Mouse (Mus musculus) layer of hippocampus, postnatal 14 days (tissue): ENCODE data around the gene Rasgrp2. TPM values are rescaled to one million over a fixed set of nuclear protein-coding genes. Genes with fewer than 3 reads are reported as not detected.

Experiments
- DNase-seq, 2 experiments: peaks; one replicate each; pipeline ENCODE4 v3.0.0; 2021 to 2022; ENCODE audit warnings: low spot score in 2 of 2, mixed read lengths in 1 of 2
- total RNA-seq, 2 experiments: library from RNA; stranded (reverse); gene quantifications; 2 replicates each; pipeline ENCODE4 v1.2.3; 2021

Gene Rasgrp2
- total RNA-seq, 2 experiments from 2014 or later, result 40.2 to 44.9 TPM

DNA sequence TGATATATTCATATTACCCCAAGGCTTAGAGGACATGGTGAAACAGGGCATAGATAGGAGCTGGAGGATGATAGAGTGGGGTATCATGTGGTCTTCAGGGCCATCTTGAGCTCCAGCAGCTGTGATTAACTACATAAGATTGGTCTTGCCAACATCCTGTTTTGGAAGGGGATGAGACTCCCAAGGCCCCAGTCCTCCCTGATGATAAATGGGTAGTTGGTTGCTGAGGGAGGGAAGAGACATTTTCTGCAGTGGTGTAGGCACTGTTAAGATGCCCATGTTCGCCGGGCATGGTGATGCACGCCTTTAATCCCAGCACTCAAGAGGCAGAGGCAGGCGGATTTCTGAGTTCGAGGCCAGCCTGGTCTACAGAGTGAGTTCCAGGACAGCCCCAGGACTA lies 17.9 kb upstream of the Rasgrp2 start:
- DNase-seq, result no peak

DNA sequence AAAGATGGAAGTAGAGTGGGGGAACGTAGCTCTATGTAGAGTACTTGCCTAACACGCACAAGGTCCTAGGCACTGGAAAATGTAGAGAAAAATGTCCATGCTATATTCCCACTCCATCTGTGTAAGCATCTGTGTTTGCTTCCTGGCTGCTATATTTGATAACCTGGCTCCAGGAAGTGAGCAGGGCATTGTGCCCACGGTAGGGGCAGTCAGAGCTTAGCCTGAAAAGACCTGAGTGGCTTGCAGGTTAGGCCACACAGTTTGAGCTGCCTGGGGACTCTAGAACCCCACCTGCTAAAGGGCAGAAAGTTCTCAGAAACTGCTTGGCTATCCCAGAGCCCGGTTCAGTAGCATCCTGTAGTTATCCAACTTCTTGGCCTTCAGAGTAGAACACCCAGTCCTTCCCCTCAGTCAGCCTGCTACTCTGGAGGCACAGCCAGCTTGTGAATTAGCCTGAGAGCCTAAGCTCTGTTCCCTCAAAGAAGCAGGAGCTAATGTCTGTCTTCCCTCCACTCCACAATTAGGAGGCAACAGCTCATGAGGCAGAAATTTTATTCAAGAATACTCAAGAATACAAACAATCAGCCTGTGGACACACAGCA lies 16.7 kb upstream of the Rasgrp2 start:
- DNase-seq, result no peak

DNA sequence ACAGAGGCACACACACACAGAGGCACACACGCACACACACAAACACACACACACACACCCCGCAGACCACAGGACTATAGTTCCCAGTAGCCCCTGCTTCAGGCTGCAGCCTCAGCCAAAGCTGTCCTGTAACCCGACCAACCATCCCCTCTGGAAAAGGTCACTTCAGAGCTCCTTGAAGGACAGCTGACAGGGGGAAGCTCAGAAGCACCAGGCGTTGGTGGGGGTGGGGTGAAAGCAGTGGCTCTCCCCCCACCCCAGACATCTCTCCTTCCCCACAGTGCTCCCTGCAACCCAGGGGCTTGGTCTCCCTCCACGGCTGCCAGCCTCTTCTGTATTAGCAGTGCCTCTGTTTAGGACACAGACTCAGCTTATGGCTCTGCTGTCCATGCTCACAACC lies 15.7 kb upstream of the Rasgrp2 start:
- no peak for DNase-seq

DNA sequence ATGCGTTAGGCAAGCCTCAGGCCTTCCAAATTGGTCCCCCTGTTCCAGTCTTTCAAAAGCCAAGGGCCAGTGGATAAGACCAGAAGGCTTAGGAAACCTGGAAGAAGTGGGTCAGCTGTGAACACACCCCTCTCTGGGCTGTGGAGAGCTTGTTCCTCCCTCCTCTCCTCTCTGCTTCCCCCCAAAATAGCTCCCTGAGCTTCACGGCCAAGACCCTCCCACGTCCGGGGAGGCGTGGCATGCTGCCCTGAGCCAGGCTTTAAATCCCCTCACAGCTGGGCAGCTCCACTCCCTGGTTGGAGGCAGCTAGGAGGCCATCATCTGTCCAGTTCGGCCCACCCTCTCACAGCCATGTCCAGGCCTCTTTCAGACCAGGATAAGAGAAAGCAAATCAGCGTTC lies 15.0 kb upstream of the Rasgrp2 start, which contains the start of gene Pygm:
Pygm (plus strand) TSS at position 272 of the 400 bp plus-strand sequence.
- DNase-seq, result no peak

DNA sequence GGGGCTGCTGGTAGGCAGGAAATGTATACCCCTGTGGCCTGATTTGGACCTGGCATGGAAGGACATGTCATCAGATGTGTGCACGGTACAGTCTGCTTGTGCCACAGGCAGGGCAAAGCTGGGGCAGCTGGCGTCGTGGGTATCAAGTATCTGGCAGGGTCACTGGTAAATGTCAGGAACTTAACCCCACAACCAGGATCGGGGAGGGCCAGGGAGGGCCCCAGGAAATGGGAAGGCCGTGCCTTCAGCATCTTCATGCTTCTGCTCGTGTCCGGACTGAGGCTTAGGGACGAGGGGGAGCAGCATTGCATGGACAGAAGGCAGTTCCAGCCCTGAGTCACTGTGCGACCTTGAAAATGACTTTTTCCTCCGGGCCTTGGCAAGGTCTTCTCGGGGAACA lies 14.2 kb upstream of the Rasgrp2 start:
- no peak for DNase-seq

DNA sequence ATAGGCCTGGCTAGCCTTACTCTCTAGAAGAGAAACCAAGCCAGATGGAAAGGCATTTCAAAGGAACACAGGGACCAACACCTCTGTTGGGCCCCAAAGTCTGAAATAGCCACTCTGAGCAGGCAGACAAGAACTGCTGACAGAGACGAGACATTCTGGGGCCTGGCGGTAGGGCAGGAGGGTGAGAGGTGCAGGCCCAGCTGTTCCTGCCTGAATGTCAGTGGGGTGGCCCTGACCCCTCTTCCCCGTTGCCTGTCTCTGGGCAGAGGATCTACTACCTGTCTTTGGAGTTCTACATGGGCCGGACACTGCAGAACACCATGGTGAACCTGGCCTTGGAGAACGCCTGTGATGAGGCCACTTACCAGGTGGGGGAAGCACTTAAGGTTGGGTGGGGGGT lies 13.7 kb upstream of the Rasgrp2 start:
- no peak for DNase-seq

DNA sequence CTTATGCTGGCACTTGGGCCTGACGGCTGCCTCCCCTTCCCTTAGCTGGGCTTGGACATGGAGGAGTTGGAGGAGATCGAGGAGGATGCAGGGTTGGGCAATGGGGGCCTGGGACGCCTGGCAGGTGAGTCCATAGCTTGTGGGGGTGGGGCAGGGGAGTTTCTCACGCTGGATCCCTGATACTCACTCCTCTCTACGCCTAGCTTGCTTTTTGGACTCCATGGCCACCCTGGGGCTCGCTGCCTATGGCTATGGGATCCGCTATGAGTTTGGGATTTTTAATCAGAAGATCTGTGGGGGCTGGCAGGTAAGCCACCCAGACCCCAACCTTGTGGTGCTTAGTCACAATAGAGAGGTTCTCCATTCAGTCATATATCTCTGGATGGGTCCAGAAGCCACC lies 13.3 kb upstream of the Rasgrp2 start:
- DNase-seq, result no peak

DNA sequence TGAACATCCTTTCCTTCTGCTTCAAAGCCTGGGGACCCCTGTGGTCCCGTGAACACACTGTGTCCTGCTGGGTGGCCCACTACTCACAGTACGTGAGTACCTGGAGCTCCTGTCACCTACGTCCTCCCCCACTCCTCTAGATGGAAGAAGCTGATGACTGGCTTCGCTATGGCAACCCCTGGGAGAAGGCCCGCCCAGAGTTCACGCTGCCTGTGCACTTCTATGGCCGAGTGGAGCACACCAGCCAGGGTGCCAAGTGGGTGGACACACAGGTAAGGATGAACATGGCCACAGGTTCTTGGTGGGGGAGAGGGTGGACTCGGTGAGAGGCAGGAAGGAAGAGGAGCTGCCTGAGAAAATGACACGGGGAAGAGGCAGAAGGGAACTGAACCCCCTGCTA lies 12.9 kb upstream of the Rasgrp2 start:
- DNase-seq, result no peak

DNA sequence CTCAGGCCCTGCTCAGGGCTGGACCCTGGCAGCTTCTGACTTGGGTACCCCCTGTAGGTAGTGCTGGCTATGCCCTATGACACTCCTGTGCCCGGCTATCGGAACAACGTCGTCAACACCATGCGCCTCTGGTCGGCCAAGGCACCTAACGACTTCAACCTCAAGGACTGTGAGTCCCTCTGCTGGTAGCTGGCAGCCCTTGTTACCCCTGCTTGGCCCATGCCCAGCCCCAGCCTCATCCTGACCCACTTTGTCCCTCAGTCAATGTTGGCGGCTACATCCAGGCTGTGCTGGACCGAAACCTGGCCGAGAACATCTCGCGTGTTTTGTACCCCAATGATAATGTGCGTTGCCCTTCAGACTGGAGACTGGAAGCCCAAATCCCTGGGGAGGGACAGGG lies 11.1 kb upstream of the Rasgrp2 start:
- no peak for DNase-seq

DNA sequence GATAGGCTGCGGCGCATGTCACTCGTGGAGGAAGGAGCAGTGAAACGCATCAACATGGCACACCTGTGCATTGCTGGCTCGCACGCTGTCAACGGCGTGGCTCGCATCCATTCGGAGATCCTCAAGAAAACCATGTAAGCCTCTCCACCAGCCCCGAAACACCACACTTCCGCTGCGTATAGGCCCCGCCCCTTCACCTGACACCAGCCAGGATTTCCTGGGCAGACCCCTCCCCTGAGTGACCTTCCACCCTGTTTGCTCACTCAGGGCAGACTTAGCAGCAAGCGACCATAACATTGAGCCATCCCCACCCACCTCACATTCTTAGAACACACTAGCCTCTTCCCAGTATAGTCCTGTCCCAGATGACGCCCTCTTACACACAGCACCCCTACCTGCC lies 9.3 kb upstream of the Rasgrp2 start:
- no peak for DNase-seq

DNA sequence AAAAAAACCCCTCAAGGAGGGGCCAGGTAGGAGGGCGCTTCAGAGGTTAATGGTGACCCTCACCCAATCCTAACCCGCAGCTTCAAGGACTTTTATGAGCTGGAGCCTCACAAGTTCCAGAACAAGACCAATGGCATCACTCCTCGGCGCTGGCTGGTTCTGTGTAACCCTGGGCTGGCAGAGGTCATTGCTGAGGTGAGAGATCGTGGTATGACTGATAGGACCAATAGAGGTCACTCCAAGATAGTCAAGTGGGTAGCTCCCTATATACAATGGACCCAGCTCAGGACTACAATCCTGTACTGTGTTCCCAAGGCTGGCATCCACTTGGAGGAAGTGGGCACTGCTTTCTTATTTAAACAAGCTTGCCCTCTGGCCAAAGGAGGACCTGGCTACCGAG lies 8.9 kb upstream of the Rasgrp2 start:
- DNase-seq, result no peak

DNA sequence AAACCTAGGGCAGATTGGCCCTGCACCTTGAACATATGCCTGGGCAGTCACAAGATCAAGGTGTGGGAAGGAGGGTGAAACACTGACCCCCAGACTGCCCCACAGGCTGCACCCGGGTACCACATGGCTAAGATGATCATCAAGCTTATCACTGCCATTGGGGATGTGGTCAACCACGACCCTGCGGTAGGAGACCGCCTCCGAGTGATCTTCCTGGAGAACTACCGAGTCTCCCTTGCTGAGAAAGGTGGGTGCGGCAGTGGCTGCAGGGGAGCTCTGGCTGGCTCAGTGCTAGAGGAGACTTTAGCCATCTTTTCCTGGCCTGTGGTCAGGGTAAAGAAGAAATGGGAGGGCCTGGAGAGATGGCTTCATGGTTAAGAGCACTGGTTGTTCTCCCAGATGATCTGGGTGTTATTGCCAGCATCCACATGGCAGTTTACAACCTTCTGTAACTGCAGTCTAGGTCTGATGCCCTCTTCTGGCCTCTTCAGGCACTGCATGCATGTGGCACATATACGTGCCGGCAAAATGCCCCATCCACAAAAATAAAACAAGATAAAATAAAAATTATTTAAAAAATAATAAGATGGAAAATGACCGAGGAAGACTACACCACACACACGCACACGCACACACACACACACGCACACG lies 6.3 kb upstream of the Rasgrp2 start:
- DNase-seq, result no peak

DNA sequence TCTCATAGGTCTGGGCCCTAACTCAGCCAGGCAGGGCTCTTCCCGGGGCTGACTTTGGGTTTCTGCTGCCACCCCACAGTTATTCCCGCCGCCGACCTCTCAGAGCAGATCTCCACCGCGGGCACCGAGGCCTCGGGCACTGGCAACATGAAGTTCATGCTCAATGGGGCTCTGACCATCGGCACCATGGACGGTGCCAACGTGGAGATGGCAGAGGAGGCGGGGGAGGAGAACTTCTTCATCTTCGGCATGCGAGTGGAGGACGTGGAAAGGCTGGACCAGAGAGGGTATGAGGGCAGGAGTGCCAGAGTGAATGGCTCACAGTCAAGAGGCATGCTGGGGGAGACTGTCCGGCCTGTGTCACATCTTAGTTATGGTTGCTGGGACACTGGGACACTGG lies 5.5 kb upstream of the Rasgrp2 start:
- DNase-seq, result no peak

DNA sequence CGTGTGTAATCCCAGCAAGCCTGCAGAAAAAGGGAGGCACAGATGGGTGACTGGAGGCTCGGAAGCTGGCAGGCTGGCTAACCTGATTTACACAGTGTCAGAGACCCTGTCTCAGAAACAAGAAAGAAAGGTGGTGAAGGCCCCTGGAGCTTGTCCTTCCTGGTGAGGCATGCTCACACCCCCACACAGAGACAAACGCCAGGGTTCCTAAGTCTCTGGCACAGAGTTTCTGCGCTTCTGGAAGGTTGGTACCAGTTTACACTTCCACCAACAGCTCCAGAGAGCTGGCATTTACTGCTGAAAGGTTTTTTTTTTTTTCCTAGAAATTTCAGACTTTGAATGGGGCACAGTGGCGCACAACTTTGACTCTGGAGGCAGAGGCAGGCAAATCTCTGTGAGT lies 2.9 kb upstream of the Rasgrp2 start:
- DNase-seq, result no peak

DNA sequence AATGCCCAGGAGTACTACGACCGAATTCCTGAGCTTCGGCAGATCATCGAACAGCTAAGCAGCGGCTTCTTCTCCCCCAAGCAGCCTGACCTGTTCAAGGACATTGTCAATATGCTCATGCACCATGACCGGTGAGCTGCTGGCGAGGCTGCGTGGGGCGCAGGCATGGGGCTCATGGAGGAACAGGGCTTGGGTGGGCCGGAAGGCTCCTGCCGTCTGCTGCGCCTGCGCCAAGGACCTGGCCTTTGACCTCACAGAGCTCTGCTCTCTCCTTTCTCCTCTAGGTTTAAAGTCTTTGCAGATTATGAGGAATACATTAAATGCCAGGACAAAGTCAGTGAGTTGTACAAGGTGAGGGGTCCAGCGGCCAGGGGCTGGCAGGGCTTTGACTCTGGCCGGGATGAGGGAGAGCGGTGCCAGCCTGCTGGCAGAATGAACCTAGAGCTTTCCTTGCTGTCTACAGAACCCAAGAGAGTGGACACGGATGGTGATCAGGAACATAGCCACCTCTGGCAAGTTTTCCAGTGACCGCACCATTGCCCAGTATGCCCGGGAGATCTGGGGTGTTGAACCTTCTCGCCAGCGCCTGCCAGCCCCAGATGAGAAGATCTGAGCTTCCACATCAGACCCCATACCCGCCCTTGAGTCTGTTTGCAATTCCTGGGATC lies 1.4 kb upstream of the Rasgrp2 start:
- DNase-seq, result no peak

DNA sequence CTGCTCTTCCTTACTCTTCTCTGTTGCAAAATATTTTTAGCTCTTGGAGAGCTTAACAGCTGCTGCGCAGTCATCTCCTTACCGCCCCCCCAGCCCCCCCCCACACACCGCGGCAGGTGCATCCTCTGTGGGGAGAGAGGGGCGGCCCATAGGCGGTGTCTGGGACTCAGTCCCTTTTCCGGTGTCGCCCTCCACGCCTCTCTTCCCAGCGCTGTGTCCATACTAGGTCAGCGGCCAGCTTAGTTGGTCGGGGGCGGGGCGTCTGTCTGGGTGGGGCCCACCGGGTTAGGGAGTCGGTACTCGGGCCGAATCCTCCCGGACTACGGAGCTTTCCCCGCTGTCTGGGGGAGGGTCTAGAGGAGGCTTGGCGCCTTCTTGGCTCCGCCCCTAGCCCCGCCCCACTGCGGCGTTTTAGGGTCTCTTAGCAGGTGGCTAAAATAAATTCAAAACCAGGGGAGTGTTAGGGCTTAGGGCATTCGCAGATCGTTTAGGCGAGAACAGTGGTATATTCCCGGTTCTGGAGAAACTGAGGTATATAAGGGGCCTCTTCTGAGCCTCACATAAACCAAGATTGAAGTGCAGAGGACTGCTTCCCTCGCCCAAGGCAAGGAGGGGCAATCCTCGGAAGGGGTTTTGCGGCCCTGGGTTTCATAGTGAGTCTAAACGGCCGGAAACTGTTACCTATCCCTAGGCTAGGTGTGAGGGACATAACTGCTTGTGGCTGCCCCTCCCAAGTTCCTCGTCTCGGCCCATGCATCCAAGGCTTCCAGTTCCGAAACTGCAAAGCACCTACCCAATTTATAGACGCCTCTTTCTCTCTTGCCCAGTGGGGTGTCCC lies 474 bp upstream of the Rasgrp2 start:
- no peak for DNase-seq

DNA sequence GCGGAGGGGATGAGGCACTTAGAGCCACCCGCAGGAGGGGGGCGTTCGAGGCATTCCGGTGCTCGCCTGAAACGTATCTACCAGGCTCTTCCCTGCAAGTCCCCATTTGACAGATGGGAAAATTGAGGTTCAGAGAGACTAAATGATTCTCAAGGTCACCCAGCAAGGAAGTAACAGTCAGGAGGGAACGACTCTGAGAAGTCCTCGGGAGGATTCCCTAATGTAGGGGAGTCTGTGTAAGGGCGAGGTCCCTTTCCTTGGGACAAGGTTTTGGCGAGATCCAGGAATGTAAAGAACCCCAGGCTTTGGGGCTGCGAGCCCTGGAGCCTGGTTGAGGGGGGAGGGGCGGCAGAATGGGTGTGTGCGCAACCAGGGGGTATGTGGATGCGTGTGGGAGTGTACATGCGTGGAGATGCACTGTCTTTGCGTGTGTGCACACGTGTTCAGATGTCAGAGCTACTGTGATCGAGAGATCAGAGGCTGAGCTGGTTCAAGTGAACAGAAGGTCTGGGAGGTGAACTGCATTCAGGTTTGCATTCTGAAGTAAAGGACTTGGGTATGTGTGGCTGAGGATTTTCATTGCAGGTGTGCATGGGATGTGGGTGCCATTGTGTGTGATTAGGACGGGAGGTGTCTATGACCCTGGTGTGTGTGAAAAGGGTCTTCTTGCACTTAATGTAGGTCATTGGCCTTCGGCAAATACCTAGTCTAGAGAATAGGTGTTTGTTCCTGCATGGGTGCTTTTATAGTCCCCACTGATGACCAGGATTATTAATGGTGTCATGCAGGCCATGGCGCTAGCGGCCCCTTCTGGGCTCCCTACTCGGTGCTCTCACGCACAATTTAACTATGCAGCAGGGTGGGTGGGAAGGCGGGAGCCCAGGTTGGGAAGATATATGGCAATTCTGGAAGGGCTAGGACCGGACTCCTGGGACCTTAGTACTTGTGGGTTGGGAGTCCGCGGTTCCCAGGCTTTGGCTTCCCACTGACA lies 1.3 kb downstream of the Rasgrp2 start:
- DNase-seq, result no peak

DNA sequence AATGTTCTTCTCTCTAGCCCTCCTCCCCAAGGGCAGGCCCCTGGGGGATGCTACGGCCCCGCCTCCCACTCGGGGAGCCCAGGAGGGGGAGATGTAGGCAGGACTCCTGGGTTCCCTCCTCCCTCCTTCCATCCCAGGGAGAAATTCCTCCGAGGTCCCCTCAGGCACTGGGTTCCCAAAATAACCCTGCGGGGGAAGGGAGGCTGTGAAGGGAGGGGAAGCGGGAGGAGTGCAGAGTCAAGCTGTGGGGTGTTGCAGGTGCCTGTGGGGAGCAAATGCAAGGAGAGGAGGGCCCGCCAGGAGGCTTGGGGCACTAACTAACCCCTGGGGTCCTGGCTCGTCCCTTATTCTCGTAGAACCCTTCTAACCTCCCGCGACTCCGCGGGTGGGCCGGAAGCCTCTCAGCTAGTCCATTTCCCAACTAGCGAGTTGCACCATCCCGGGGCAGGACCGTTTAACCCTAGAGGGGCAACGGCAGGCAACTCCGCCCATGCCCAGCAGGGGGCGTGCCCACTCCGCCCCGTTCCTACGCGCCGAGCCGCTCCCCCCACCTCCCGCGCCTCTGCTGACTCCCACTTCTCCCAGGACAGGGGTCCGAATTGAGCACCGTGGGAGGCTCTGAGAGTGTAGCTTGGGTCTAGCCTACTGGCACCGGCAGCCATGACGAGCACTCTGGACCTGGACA lies 2.1 kb downstream of the Rasgrp2 start:
- DNase-seq, result peak in 1 of 2 experiments; percentile 64

DNA sequence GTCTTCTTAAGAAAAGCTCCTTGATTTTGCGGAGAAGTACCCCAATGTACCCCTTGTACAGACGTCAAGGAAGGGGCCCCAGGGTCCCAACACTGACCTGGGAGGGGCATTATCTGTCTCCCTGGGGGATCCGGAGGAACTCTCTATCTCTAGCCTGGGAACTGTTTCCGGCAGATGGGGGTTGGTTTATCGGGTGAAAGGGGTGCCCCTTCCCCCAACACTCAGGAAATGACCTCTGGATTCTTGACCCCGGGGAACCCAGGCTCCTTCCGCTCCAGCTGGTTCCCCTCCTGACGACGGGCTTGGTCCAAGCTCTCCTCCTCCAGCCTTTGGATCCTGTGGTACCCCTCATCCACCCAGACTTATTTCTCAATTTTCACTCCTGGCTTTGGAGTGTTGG lies 2.8 kb downstream of the Rasgrp2 start:
- DNase-seq, result no peak

DNA sequence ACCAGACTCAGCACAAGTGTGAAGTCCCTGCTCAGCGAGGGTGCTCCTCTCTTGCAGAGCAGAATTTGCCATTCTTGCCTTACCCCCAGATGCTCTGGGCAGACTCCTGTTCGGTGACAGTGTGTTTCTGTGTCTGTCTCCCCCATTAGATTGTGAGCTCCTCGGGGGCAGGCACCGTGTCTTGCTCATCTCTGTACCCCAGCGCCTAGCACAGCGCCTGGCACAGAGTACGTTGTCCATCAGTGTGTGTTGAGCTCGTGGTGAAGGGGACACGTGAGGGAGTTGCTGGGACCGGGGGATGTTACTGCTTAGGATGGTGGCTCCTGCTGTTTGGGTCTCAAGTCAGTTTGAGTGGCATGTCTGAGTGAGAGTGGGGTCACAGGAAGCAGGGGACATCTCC lies 4.7 kb downstream of the Rasgrp2 start:
- no peak for DNase-seq
